Mouse (Mus musculus) lung, embryonic 16.5 days (tissue): ENCODE measurements around the gene Krtap15. TPM values are rescaled to one million over a fixed set of nuclear protein-coding genes. Genes with fewer than 3 reads are reported as not detected.

ENCODE experiments used
- ATAC-seq: fragments of 200-750 bp; cut with Nextera tagmentation; 2 replicates; pipeline ENCODE4 v1.8.0; 2017; ENCODE audit warnings: low read depth, mild to moderate bottlenecking, moderate library complexity
- H3K27ac ChIP-seq: fragments of 300-500 bp; sonication (generic); 2 replicates; pipeline ENCODE4 v1.5.1; 2014; ENCODE audit warnings: mild to moderate bottlenecking, control low read depth, low read length
- H3K27me3 ChIP-seq: fragments of 300-500 bp; sonication (generic); 2 replicates; pipeline ENCODE4 v1.6.1; 2014; ENCODE audit warnings: low read depth, low read length, mixed read lengths; ENCODE audit not compliant: control insufficient read depth, insufficient read depth
- H3K36me3 ChIP-seq: fragments of 300-500 bp; sonication (generic); 2 replicates; pipeline ENCODE4 v1.6.1; 2014; ENCODE audit warnings: low read length; ENCODE audit not compliant: control insufficient read depth, insufficient read depth
- H3K4me1 ChIP-seq: fragments of 300-500 bp; sonication (generic); replicated peaks from 2 replicates; pipeline ENCODE4 v1.6.1; 2014; ENCODE audit warnings: low read length, mixed read lengths; ENCODE audit not compliant: control insufficient read depth, insufficient read depth
- H3K4me2 ChIP-seq: fragments of 300-500 bp; sonication (generic); 2 replicates; pipeline ENCODE4 v1.6.1; 2014; ENCODE audit warnings: low read depth, low read length, control low read depth
- H3K4me3 ChIP-seq: fragments of 300-500 bp; sonication (generic); 2 replicates; pipeline ENCODE4 v1.5.1; 2014; ENCODE audit warnings: mild to moderate bottlenecking, low read length, control low read depth
- H3K9ac ChIP-seq: fragments of 300-500 bp; sonication (generic); 2 replicates; pipeline ENCODE4 v1.6.1; 2014; ENCODE audit warnings: low read length, control low read depth
- H3K9me3 ChIP-seq: fragments of 300-500 bp; sonication (generic); 2 replicates; pipeline ENCODE4 v1.6.1; 2016; ENCODE audit warnings: low read length; ENCODE audit not compliant: control insufficient read depth
- WGBS: fragments of 180-500 bp; shearing (Covaris S2); extraction: QIAGEN DNeasy Blood & Tissue Kit; methylation state at CpG from one replicate; pipeline ENCODE4 v1.1.7; 2014; 5-methylcytosine and 5-hydroxymethylcytosine counted together
- polyA plus RNA-seq: library from polyadenylated mRNA; unstranded; fragments of >200 nt; fragmentation: Nextera tagmentation; extraction: Ambion mirVana; gene quantifications from 2 replicates; pipeline ENCODE4 v1.2.1, GENCODE M21; 2015

Krtap15 gene
- polyA plus RNA-seq, 1 experiment from 2014 or later: not detected

- no peak overlapping the region for H3K4me2 ChIP-seq
- 79% methylated on average over 4 of the region's 4 CpGs for WGBS
- H3K9me3 ChIP-seq: no peaks in the 10 kb centered on the region
- H3K27me3 ChIP-seq: no peaks in the 10 kb centered on the region
- no peak for ATAC-seq
- H3K4me3 ChIP-seq: no peak overlapping the region
- no peaks in the 10 kb centered on the region for H3K36me3 ChIP-seq
- no peaks in the 10 kb centered on the region for H3K4me1 ChIP-seq
- no peak overlapping the region for H3K27ac ChIP-seq
- no peak overlapping the region for H3K9ac ChIP-seq
These were observed 28.5 kb downstream of the Krtap15 start for GRCm38 (mm10) chr16:88848558-88848957.

GRCm38 (mm10) chr16:88851450-88851849 lies 31.4 kb downstream of the Krtap15 start:
- Histone ChIP-seq H3K27ac (no peak overlapping the region), H3K4me2 (no peak overlapping the region), H3K9me3 (no peaks in the 10 kb centered on the region), H3K9ac (no peak overlapping the region), H3K4me1 (no peaks in the 10 kb centered on the region), H3K27me3 (no peaks in the 10 kb centered on the region), H3K36me3 (no peaks in the 10 kb centered on the region), H3K4me3 (no peak overlapping the region)
- no peak for ATAC-seq
- WGBS: 16% methylated on average over 5 of the region's 5 CpGs

- Histone ChIP-seq H3K27me3 (no peaks in the 10 kb centered on the region), H3K4me2 (no peak overlapping the region), H3K27ac (no peak overlapping the region), H3K9ac (no peak overlapping the region), H3K4me3 (no peak overlapping the region), H3K36me3 (no peaks in the 10 kb centered on the region), H3K9me3 (no peaks in the 10 kb centered on the region), H3K4me1 (no peaks in the 10 kb centered on the region)
- ATAC-seq: no peak
- WGBS: 82% methylated on average over 4 of the region's 4 CpGs
These were observed 44.9 kb downstream of the Krtap15 start for GRCm38 (mm10) chr16:88864887-88865407.

- H3K9me3 ChIP-seq: no peaks in the 10 kb centered on the region
- H3K4me2 ChIP-seq: no peak within 1 kb of the TSS
- H3K9ac ChIP-seq: no peak within 1 kb of the TSS
- no peaks in the 10 kb centered on the region for H3K4me1 ChIP-seq
- H3K36me3 ChIP-seq: no peaks in the 10 kb centered on the region
- no peak within 1 kb of the TSS for H3K4me3 ChIP-seq
- 70% methylated on average over 6 of the region's 6 CpGs for WGBS
- H3K27me3 ChIP-seq: no peaks in the 10 kb centered on the region
- ATAC-seq: no peak
- H3K27ac ChIP-seq: no peak within 1 kb of the TSS
These were observed 49.3 kb downstream of the Krtap15 start, which contains the start of gene Krtap19-1 for GRCm38 (mm10) chr16:88869311-88869710. Gene Krtap19-1, minus strand, starts transcription at chr16:88869411.

GRCm38 (mm10) chr16:88874169-88874568 lies 54.2 kb downstream of the Krtap15 start, which contains the start of gene Krtap19-2:
Gene Krtap19-2, minus strand, starts transcription at chr16:88874269.
- H3K4me2 ChIP-seq: no peak within 1 kb of the TSS
- H3K4me1 ChIP-seq: no peaks in the 10 kb centered on the region
- 90% methylated on average over 3 of the region's 3 CpGs for WGBS
- H3K36me3 ChIP-seq: no peaks in the 10 kb centered on the region
- ATAC-seq: no peak
- no peak within 1 kb of the TSS for H3K27ac ChIP-seq
- H3K9me3 ChIP-seq: no peaks in the 10 kb centered on the region
- no peak within 1 kb of the TSS for H3K4me3 ChIP-seq
- no peak within 1 kb of the TSS for H3K9ac ChIP-seq
- no peaks in the 10 kb centered on the region for H3K27me3 ChIP-seq

GRCm38 (mm10) chr16:88877938-88878337 lies 57.9 kb downstream of the Krtap15 start, which contains the start of gene Krtap19-3:
Gene Krtap19-3, minus strand, starts transcription at chr16:88878038.
- Histone ChIP-seq H3K27me3 (no peaks in the 10 kb centered on the region), H3K9ac (no peak within 1 kb of the TSS)
- 72% methylated on average over 2 of the region's 2 CpGs for WGBS

More at GRCm38 (mm10) chr16:88877938-88878337, 57.9 kb downstream of the Krtap15 start, which contains the start of gene Krtap19-3:
- ATAC-seq: no peak
- Histone ChIP-seq H3K9me3 (no peaks in the 10 kb centered on the region), H3K4me3 (no peak within 1 kb of the TSS), H3K4me2 (no peak within 1 kb of the TSS), H3K4me1 (no peaks in the 10 kb centered on the region), H3K27ac (no peak within 1 kb of the TSS), H3K36me3 (no peaks in the 10 kb centered on the region)

Other genes with a start within 250 kb of the Krtap15 start
- gene Krtap24-1, start 207.9 kb upstream of the Krtap15 start, polyA plus RNA-seq: not detected in 2 replicates
- gene 2310079G19Rik, start 192.5 kb upstream of the Krtap15 start, polyA plus RNA-seq: not detected in 2 replicates
- not detected in 2 replicates for gene Krtap26-1, start 172.4 kb upstream of the Krtap15 start, polyA plus RNA-seq
- not detected in 2 replicates for gene Krtap27-1, start 148.5 kb upstream of the Krtap15 start, polyA plus RNA-seq
- not detected in 2 replicates for gene 2310061N02Rik, start 112.3 kb upstream of the Krtap15 start, polyA plus RNA-seq
- not detected in 2 replicates for gene Krtap13-1, start 91.4 kb upstream of the Krtap15 start, polyA plus RNA-seq
- 1.9 TPM in 1 of 2 replicates, not detected in the other for gene Krtap13, start 68.6 kb upstream of the Krtap15 start, polyA plus RNA-seq
- 1.7 TPM in 1 of 2 replicates, not detected in the other for gene 2310034C09Rik, start 61.4 kb upstream of the Krtap15 start, polyA plus RNA-seq
- not detected in 2 replicates for gene 2310057N15Rik, start 46.0 kb upstream of the Krtap15 start, polyA plus RNA-seq
- gene Gm5965, start 42.3 kb upstream of the Krtap15 start, polyA plus RNA-seq: not detected in 2 replicates
- 0.94 TPM in 1 of 2 replicates, not detected in the other for gene Gm20741, start 8.0 kb upstream of the Krtap15 start, polyA plus RNA-seq
- gene Krtap14, start 5.9 kb downstream of the Krtap15 start, polyA plus RNA-seq: not detected in 2 replicates
- gene Krtap19-1, start 49.2 kb downstream of the Krtap15 start, polyA plus RNA-seq: not detected in 2 replicates
- gene Krtap19-2, start 54.1 kb downstream of the Krtap15 start, polyA plus RNA-seq: not detected in 2 replicates
- gene Krtap19-3, start 57.8 kb downstream of the Krtap15 start, polyA plus RNA-seq: not detected in 2 replicates
- gene Krtap19-4, start 64.9 kb downstream of the Krtap15 start, polyA plus RNA-seq: not detected in 2 replicates
- gene Krtap19-5, start 76.2 kb downstream of the Krtap15 start, polyA plus RNA-seq: not detected in 2 replicates
- gene Krtap19-9b, start 112.0 kb downstream of the Krtap15 start, polyA plus RNA-seq: not detected in 2 replicates
- not detected in 2 replicates for gene Krtap16-3, start 142.7 kb downstream of the Krtap15 start, polyA plus RNA-seq
- not detected in 2 replicates for gene Krtap22-2, start 190.5 kb downstream of the Krtap15 start, polyA plus RNA-seq
- not detected in 2 replicates for gene Gm10229, start 195.1 kb downstream of the Krtap15 start, polyA plus RNA-seq
- not detected in 2 replicates for gene Krtap6-1, start 211.5 kb downstream of the Krtap15 start, polyA plus RNA-seq
- gene Gm10228, start 221.3 kb downstream of the Krtap15 start, polyA plus RNA-seq: not detected in 2 replicates
- not detected in 2 replicates for gene Krtap6-5, start 227.7 kb downstream of the Krtap15 start, polyA plus RNA-seq
- not detected in 2 replicates for gene 1110025L11Rik, start 243.8 kb downstream of the Krtap15 start, polyA plus RNA-seq